Mouse (Mus musculus) MEL (cell line): Measurements from ENCODE around the gene Notum. TPM values are rescaled to one million over a fixed set of nuclear protein-coding genes. Genes with fewer than 3 reads are reported as not detected.

ENCODE experiments used
- DNase-seq: peaks from one replicate; pipeline ENCODE4 v3.0.0; 2011; ENCODE audit warnings: low read depth, low spot score
- H3K27ac ChIP-seq: 2 replicates; pipeline ENCODE4 v1.5.1; 2012; ENCODE audit warnings: low read depth, mild to moderate bottlenecking, control low read depth, low read length, moderate library complexity; ENCODE audit not compliant: control insufficient read depth
- H3K27me3 ChIP-seq, 2 experiments: fragments of 150-350 bp in 1 of 2; sonication (generic) in 1 of 2; 2 replicates each; pipeline ENCODE4 v1.6.1; 2012; ENCODE audit warnings: low read length in 2 of 2, mild to moderate bottlenecking in 2 of 2, improper control_type of control experiment in 1 of 2, moderate library complexity in 1 of 2; ENCODE audit not compliant: insufficient read depth in 2 of 2, control insufficient read depth in 1 of 2
- H3K36me3 ChIP-seq, 2 experiments: 2 replicates each; pipeline ENCODE4 v1.6.1; 2012 to 2014; ENCODE audit warnings: low read length in 2 of 2, improper control_type of control experiment in 1 of 2, inconsistent platforms in 1 of 2, mild to moderate bottlenecking in 1 of 2; ENCODE audit not compliant: insufficient read depth in 2 of 2, control insufficient read depth in 1 of 2
- H3K4me1 ChIP-seq, 2 experiments: fragments of 150-350 bp in 1 of 2; sonication (generic) in 1 of 2; 2 replicates each; pipeline ENCODE4 v1.6.1; 2012; ENCODE audit warnings: low read length in 2 of 2, improper control_type of control experiment in 1 of 2, mild to moderate bottlenecking in 1 of 2; ENCODE audit not compliant: insufficient read depth in 2 of 2, control insufficient read depth in 1 of 2
- H3K4me3 ChIP-seq, 2 experiments: fragments of 150-350 bp in 1 of 2; sonication (generic) in 1 of 2; 2 replicates each; pipeline ENCODE4 v1.5.1; 2012; ENCODE audit warnings: low read depth in 2 of 2, low read length in 2 of 2, mild to moderate bottlenecking in 2 of 2, moderate library complexity in 2 of 2, control low read depth in 1 of 2, improper control_type of control experiment in 1 of 2; ENCODE audit not compliant: control insufficient read depth in 1 of 2, insufficient read depth in 1 of 2
- H3K79me2 ChIP-seq: 2 replicates; pipeline ENCODE4 v1.6.1; 2012; ENCODE audit warnings: mild to moderate bottlenecking, low read length, moderate library complexity; ENCODE audit not compliant: control insufficient read depth, poor library complexity, insufficient read depth
- H3K9ac ChIP-seq: 2 replicates; pipeline ENCODE4 v1.6.1; 2012; ENCODE audit warnings: low read depth, mild to moderate bottlenecking, control low read depth, low read length, moderate library complexity; ENCODE audit not compliant: control insufficient read depth, poor library complexity, severe bottlenecking
- H3K9me3 ChIP-seq: fragments of 150-350 bp; sonication (generic); replicated peaks from 2 replicates; pipeline ENCODE4 v1.6.1; 2012; ENCODE audit warnings: mild to moderate bottlenecking, low read length, improper control_type of control experiment, moderate library complexity; ENCODE audit not compliant: insufficient read depth
- BHLHE40 ChIP-seq: IDR thresholded peaks from 2 replicates; pipeline ENCODE4 v1.6.1; 2012; ENCODE audit warnings: low read depth, mild to moderate bottlenecking, inconsistent platforms, low read length, improper control_type of control experiment, borderline replicate concordance
- CTCF ChIP-seq, 3 experiments: IDR thresholded peaks in 2 of 3; conservative IDR thresholded peaks in 1 of 3; 2 replicates each; pipeline ENCODE4 v1.5.1; 2011 to 2012; ENCODE audit warnings: low read length in 3 of 3, low read depth in 2 of 3, mild to moderate bottlenecking in 2 of 3, improper control_type of control experiment in 1 of 3, inconsistent platforms in 1 of 3, mixed read lengths in 1 of 3, moderate library complexity in 1 of 3; ENCODE audit not compliant: control insufficient read depth in 1 of 3, insufficient read depth in 1 of 3, poor library complexity in 1 of 3, severe bottlenecking in 1 of 3
- EP300 ChIP-seq, 2 experiments: IDR thresholded peaks; 2 replicates each; pipeline ENCODE4 v1.6.1; 2011; ENCODE audit warnings: improper control_type of control experiment in 2 of 2, low read length in 2 of 2, low read depth in 1 of 2, mild to moderate bottlenecking in 1 of 2
- ETS1 ChIP-seq: IDR thresholded peaks from 2 replicates; pipeline ENCODE4 v1.6.1; 2012; ENCODE audit warnings: low read depth, mild to moderate bottlenecking, inconsistent platforms, low read length, improper control_type of control experiment, moderate library complexity
- JUND ChIP-seq: IDR thresholded peaks from 2 replicates; pipeline ENCODE4 v1.6.1; 2011; ENCODE audit warnings: low read depth, mild to moderate bottlenecking, improper control_type of control experiment, low read length
- KAT2A ChIP-seq: conservative IDR thresholded peaks from 2 replicates; pipeline ENCODE4 v1.6.1; 2012; ENCODE audit warnings: low read depth, low read length, improper control_type of control experiment, inconsistent platforms
- MAX ChIP-seq: IDR thresholded peaks from 2 replicates; pipeline ENCODE4 v1.6.1; 2011; ENCODE audit warnings: low read length, improper control_type of control experiment
- MEF2A ChIP-seq: IDR thresholded peaks from 2 replicates; pipeline ENCODE4 v1.6.1; 2014; ENCODE audit warnings: low read depth, mild to moderate bottlenecking, inconsistent platforms, low read length, improper control_type of control experiment; ENCODE audit not compliant: poor library complexity, insufficient replicate concordance, severe bottlenecking; ENCODE audit errors: extremely low read depth
- MYC ChIP-seq: IDR thresholded peaks from 2 replicates; pipeline ENCODE4 v1.6.1; 2011; ENCODE audit warnings: low read depth, mild to moderate bottlenecking, low read length, improper control_type of control experiment, moderate library complexity
- NELFE ChIP-seq: IDR thresholded peaks from 2 replicates; pipeline ENCODE4 v1.6.1; 2011; ENCODE audit warnings: low read depth, low read length, improper control_type of control experiment
- RAD21 ChIP-seq: IDR thresholded peaks from 2 replicates; pipeline ENCODE4 v1.6.1; 2011; ENCODE audit warnings: mild to moderate bottlenecking, low read depth, low read length, improper control_type of control experiment
- SMC3 ChIP-seq: IDR thresholded peaks from 2 replicates; pipeline ENCODE4 v1.6.1; 2011; ENCODE audit warnings: low read depth, low read length, improper control_type of control experiment
- TBP ChIP-seq: IDR thresholded peaks from 2 replicates; pipeline ENCODE4 v1.8.0; 2011; ENCODE audit warnings: low read depth, low read length, improper control_type of control experiment
- TCF12 ChIP-seq: IDR thresholded peaks from 2 replicates; pipeline ENCODE4 v1.6.1; 2014; ENCODE audit warnings: low read depth, mild to moderate bottlenecking, inconsistent platforms, low read length, improper control_type of control experiment, moderate library complexity
- ZC3H11A ChIP-seq: IDR thresholded peaks from 2 replicates; pipeline ENCODE4 v1.6.1; 2012; ENCODE audit warnings: low read depth, mild to moderate bottlenecking, inconsistent platforms, low read length, improper control_type of control experiment
- polyA plus RNA-seq, 2 experiments: library from polyadenylated mRNA; stranded (reverse) in 1 of 2; unstranded in 1 of 2; fragments of >175 nt in 1 of 2; fragments of >200 nt in 1 of 2; gene quantifications; 2 replicates each; pipeline versions ENCODE4 v1.2.1 to v1.2.4; 2012; ENCODE audit warnings: low replicate concordance in 2 of 2, low read depth in 1 of 2; ENCODE audit not compliant: insufficient read length in 2 of 2, insufficient read depth in 1 of 2, missing spikeins in 1 of 2
- total RNA-seq: library from RNA; depleted of rRNA; stranded (reverse); fragments of 300-350 nt; gene quantifications from 2 replicates; pipeline ENCODE4 v1.2.3, GENCODE M21; 2012

Notum gene
- total and polyA plus RNA-seq, 3 experiments: not detected

- TF ChIP-seq NELFE: no peak
- TF ChIP-seq KAT2A: no peak
These were observed 2.0 kb downstream of the Notum start (continued) for GRCm38 (mm10) chr11:120658876-120659410.

GRCm38 (mm10) chr11:120657301-120657700 lies 3.7 kb downstream of the Notum start:
- no peaks in the 10 kb centered on the region for H3K36me3 ChIP-seq
- H3K27me3 ChIP-seq: peaks cover 2 to 7% of the 10 kb centered on the region in 2 experiments; a peak in 3 of 4 replicates
- TF ChIP-seq RAD21: no peak
- no peak for TF ChIP-seq JUND
- no peak for TF ChIP-seq ETS1
- TF ChIP-seq ZC3H11A: no peak
- TF ChIP-seq MAX: no peak
- TF ChIP-seq MYC: no peak
- TF ChIP-seq TCF12: no peak
- TF ChIP-seq BHLHE40: no peak
- no peak for TF ChIP-seq CTCF (IDR thresholded peaks at IDR 0.05 in 2 of 3, conservative IDR thresholded peaks at IDR 0.05 in 1 of 3; ENCODE audit: control insufficient read depth in 1 of 3, insufficient read depth in 1 of 3, low read depth in 2 of 3, low read length in 3 of 3, poor library complexity in 1 of 3, severe bottlenecking in 1 of 3)
- no peak for TF ChIP-seq SMC3
- no peak for TF ChIP-seq TBP
- TF ChIP-seq, all 39 proteins: peak for 0
- H3K4me3 ChIP-seq: no peak overlapping the region
- H3K27ac ChIP-seq: no peak overlapping the region
- H3K4me1 ChIP-seq: no peaks in the 10 kb centered on the region
- H3K9ac ChIP-seq: no peak overlapping the region
- H3K9me3 ChIP-seq: no peaks in the 10 kb centered on the region
- no peak for DNase-seq
- no peaks in the 10 kb centered on the region for H3K79me2 ChIP-seq

- Histone ChIP-seq H3K27ac (no peak overlapping the region), H3K9ac (no peak overlapping the region), H3K36me3 (no peaks in the 10 kb centered on the region), H3K27me3 (peaks cover 2 to 7% of the 10 kb centered on the region in 2 experiments; a peak in 3 of 4 replicates), H3K4me1 (no peaks in the 10 kb centered on the region), H3K9me3 (no peaks in the 10 kb centered on the region), H3K4me3 (no peak overlapping the region), H3K79me2 (no peaks in the 10 kb centered on the region)
- TF ChIP-seq TBP (no peak), MEF2A (no peak), EP300 (IDR thresholded peaks at IDR 0.05; ENCODE audit: low read depth in 1 of 2, low read length in 2 of 2) (no peak)
- DNase-seq: no peak
These were observed 6.2 kb downstream of the Notum start for GRCm38 (mm10) chr11:120654741-120655140.
